15 mouse cellular contexts compared by ENCODE assay signal in genomic region chr17:9301101-9301501, GRCm38 (mm10).
A peak's percentile ranks its signal among the peaks of the same experiment; 100 is the strongest.
DNase-seq lines count a peak whose midpoint lies in the region; ATAC-seq and TF ChIP-seq lines count a peak whose summit lies in the region.
"Had no signal": no experiment of that assay in that cellular context is flagged by ENCODE, and none has a peak within 500 bp of the region (broad histone marks: within the 10 kb centered on the region; RNA-seq: fewer than 3 reads in every experiment).

No protein-coding gene starts in this region.

- peak; percentile 39 for DNase-seq in forebrain, embryonic 14.5 days (ENCODE audit: low spot score)
- DNase-seq in layer of hippocampus, adult 11-12 months (ENCODE audit: low spot score) = peak; percentile 17
- no peak for DNase-seq in layer of hippocampus, adult 18-20 months (ENCODE audit: low spot score in 2 of 2)
- DNase-seq in Muller cell, postnatal 12 days (ENCODE audit: inconsistent ontology term) = peak; percentile 33
- DNase-seq in left cerebral cortex, postnatal 25 days (ENCODE audit: low spot score in 2 of 2) = peak; percentile 28 to 79
- DNase-seq in adrenal gland, adult (ENCODE audit: inconsistent age in 2 of 2, low spot score in 1 of 2) = no peak
- no peak for DNase-seq in gastrocnemius, adult 2 months
- DNase-seq: adrenal gland, adult 2 months; cerebellum, postnatal 25 days; lung, adult 18-20 months; thymus, postnatal 4 days had no signal

- no peaks in the 10 kb centered on the region for H3K9me3 ChIP-seq in forebrain, embryonic 14.5 days (replicated peaks; ENCODE audit: control insufficient read depth, low read length)
- no peaks in the 10 kb centered on the region for H3K9me3 ChIP-seq in forebrain, embryonic 12.5 days
- H3K9me3 ChIP-seq: heart, embryonic 13.5 days; kidney, embryonic 15.5 days; stomach, embryonic 15.5 days had no signal

- intact Hi-C loops in left cerebral cortex, postnatal 25 days (cut with DNase I) = loop anchor here (2.0 to 10.0 kb wide), 2 partner anchors 66 to 384 kb away; no protein-coding TSS in a partner anchor
- intact Hi-C loops in gastrocnemius, adult 2 months (cut with DNase I) = no loop called here

- no peak for ATAC-seq in forebrain, embryonic 14.5 days
- no peak for ATAC-seq in forebrain, embryonic 12.5 days (ENCODE audit: low FRiP score)

- no peak overlapping the region for H3K27ac ChIP-seq in forebrain, embryonic 14.5 days (ENCODE audit: low read depth, low read length)
- H3K27ac ChIP-seq in forebrain, embryonic 12.5 days = no peak overlapping the region
- no peak overlapping the region for H3K27ac ChIP-seq in gastrocnemius, adult 2 months
- H3K27ac ChIP-seq: heart, embryonic 13.5 days; kidney, embryonic 15.5 days; stomach, embryonic 15.5 days had no signal

- no peaks in the 10 kb centered on the region for H3K27me3 ChIP-seq in forebrain, embryonic 14.5 days (replicated peaks; ENCODE audit: control insufficient read depth, insufficient read depth, low read length)
- no peaks in the 10 kb centered on the region for H3K27me3 ChIP-seq in forebrain, embryonic 12.5 days
- H3K27me3 ChIP-seq: heart, embryonic 13.5 days; kidney, embryonic 15.5 days; stomach, embryonic 15.5 days had no signal

- H3K36me3 ChIP-seq in forebrain, embryonic 14.5 days (ENCODE audit: control insufficient read depth, insufficient read depth, low read length) = no peaks in the 10 kb centered on the region
- no peaks in the 10 kb centered on the region for H3K36me3 ChIP-seq in forebrain, embryonic 12.5 days (replicated peaks)
- H3K36me3 ChIP-seq: heart, embryonic 13.5 days; kidney, embryonic 15.5 days; stomach, embryonic 15.5 days had no signal

- 38% methylated on average over 4 of the region's 4 CpGs for WGBS in forebrain, embryonic 14.5 days
- WGBS in forebrain, embryonic 12.5 days = 45% methylated on average over 4 of the region's 4 CpGs

- no peaks in the 10 kb centered on the region for H3K4me1 ChIP-seq in forebrain, embryonic 14.5 days (ENCODE audit: control insufficient read depth, insufficient read depth, low read length)
- no peaks in the 10 kb centered on the region for H3K4me1 ChIP-seq in forebrain, embryonic 12.5 days
- H3K4me1 ChIP-seq: heart, embryonic 13.5 days; kidney, embryonic 15.5 days; stomach, embryonic 15.5 days had no signal

- no peak overlapping the region for H3K4me2 ChIP-seq in forebrain, embryonic 14.5 days (ENCODE audit: low read length)
- no peak overlapping the region for H3K4me2 ChIP-seq in forebrain, embryonic 12.5 days
- H3K4me2 ChIP-seq: heart, embryonic 13.5 days; kidney, embryonic 15.5 days; stomach, embryonic 15.5 days had no signal

- H3K9ac ChIP-seq in forebrain, embryonic 14.5 days (ENCODE audit: low read length) = no peak overlapping the region
- H3K9ac ChIP-seq in forebrain, embryonic 12.5 days = no peak overlapping the region
- H3K9ac ChIP-seq: heart, embryonic 13.5 days; kidney, embryonic 15.5 days; stomach, embryonic 15.5 days had no signal

- no peak for TF ChIP-seq CTCF in gastrocnemius, adult 2 months (IDR thresholded peaks at IDR 0.05)

- H3K4me3 ChIP-seq in forebrain, embryonic 14.5 days (ENCODE audit: low read depth, low read length) = no peak overlapping the region
- H3K4me3 ChIP-seq in forebrain, embryonic 12.5 days (replicated peaks) = no peak overlapping the region
- no peak overlapping the region for H3K4me3 ChIP-seq in gastrocnemius, adult 2 months
- H3K4me3 ChIP-seq: heart, embryonic 13.5 days; kidney, embryonic 15.5 days; stomach, embryonic 15.5 days had no signal

Comparison
In these comparisons a context has a peak if more than half of its experiments do, and no peak if none do; other contexts are left out.
1. DNase-seq: peak in forebrain, embryonic 14.5 days (single experiment), layer of hippocampus, adult 11-12 months (single experiment), Muller cell, postnatal 12 days (single experiment) and left cerebral cortex, postnatal 25 days (2 of 2); none in layer of hippocampus, adult 18-20 months (0 of 2), adrenal gland, adult (0 of 2) and gastrocnemius, adult 2 months (single experiment).